Mouse (Mus musculus): ENCODE data around the gene Calhm4. TPM values are rescaled to one million over a fixed set of nuclear protein-coding genes. Genes with fewer than 3 reads are reported as not detected.

Calhm4 gene
- polyA plus RNA-seq, 1 experiment from 2014 or later: 0.06 TPM

- Histone ChIP-seq H3K9ac (replicated peaks; ENCODE audit: low read depth, low read length) (no peak overlapping the region), H3K4me1 (replicated peaks; ENCODE audit: control insufficient read depth, insufficient read depth, low read length) (no peaks in the 10 kb centered on the region), H3K9me3 (ENCODE audit: control insufficient read depth, low read length) (no peaks in the 10 kb centered on the region), H3K27ac (ENCODE audit: low read length) (no peak overlapping the region), H3K4me2 (ENCODE audit: low read length) (no peak overlapping the region), H3K4me3 (replicated peaks; ENCODE audit: low read length) (no peak overlapping the region), H3K27me3 (replicated peaks; ENCODE audit: control insufficient read depth, insufficient read depth, low read length) (no peaks in the 10 kb centered on the region), H3K36me3 (ENCODE audit: control insufficient read depth, insufficient read depth) (no peaks in the 10 kb centered on the region)
- 81% methylated on average over 1 of the region's 1 CpGs for WGBS
- no peak for ATAC-seq
Measured at GRCm38 (mm10) chr10:34069606-34070005, 25.5 kb upstream of the Calhm4 start.

GRCm38 (mm10) chr10:34066591-34066990 is 22.5 kb upstream of the Calhm4 start:
- H3K4me2 ChIP-seq (ENCODE audit: low read length): no peak overlapping the region
- WGBS: 45% methylated on average over 3 of the region's 3 CpGs
- no peak overlapping the region for H3K27ac ChIP-seq (ENCODE audit: low read length)
- H3K9ac ChIP-seq (replicated peaks; ENCODE audit: low read depth, low read length): no peak overlapping the region
- no peaks in the 10 kb centered on the region for H3K27me3 ChIP-seq (replicated peaks; ENCODE audit: control insufficient read depth, insufficient read depth, low read length)
- H3K4me3 ChIP-seq (replicated peaks; ENCODE audit: low read length): no peak overlapping the region
- H3K9me3 ChIP-seq (ENCODE audit: control insufficient read depth, low read length): no peaks in the 10 kb centered on the region
- H3K4me1 ChIP-seq (replicated peaks; ENCODE audit: control insufficient read depth, insufficient read depth, low read length): no peaks in the 10 kb centered on the region
- ATAC-seq: no peak
- no peaks in the 10 kb centered on the region for H3K36me3 ChIP-seq (ENCODE audit: control insufficient read depth, insufficient read depth)

GRCm38 (mm10) chr10:34053987-34054386 is 9.9 kb upstream of the Calhm4 start:
- 96% methylated on average over 2 of the region's 2 CpGs for WGBS
- no peak overlapping the region for H3K4me2 ChIP-seq (ENCODE audit: low read length)
- H3K4me3 ChIP-seq (replicated peaks; ENCODE audit: low read length): no peak overlapping the region
- H3K9me3 ChIP-seq (ENCODE audit: control insufficient read depth, low read length): no peaks in the 10 kb centered on the region
- H3K36me3 ChIP-seq (ENCODE audit: control insufficient read depth, insufficient read depth): no peaks in the 10 kb centered on the region
- H3K27me3 ChIP-seq (replicated peaks; ENCODE audit: control insufficient read depth, insufficient read depth, low read length): no peaks in the 10 kb centered on the region
- H3K4me1 ChIP-seq (replicated peaks; ENCODE audit: control insufficient read depth, insufficient read depth, low read length): no peaks in the 10 kb centered on the region
- ATAC-seq: no peak
- no peak overlapping the region for H3K9ac ChIP-seq (replicated peaks; ENCODE audit: low read depth, low read length)
- H3K27ac ChIP-seq (ENCODE audit: low read length): no peak overlapping the region

DNA sequence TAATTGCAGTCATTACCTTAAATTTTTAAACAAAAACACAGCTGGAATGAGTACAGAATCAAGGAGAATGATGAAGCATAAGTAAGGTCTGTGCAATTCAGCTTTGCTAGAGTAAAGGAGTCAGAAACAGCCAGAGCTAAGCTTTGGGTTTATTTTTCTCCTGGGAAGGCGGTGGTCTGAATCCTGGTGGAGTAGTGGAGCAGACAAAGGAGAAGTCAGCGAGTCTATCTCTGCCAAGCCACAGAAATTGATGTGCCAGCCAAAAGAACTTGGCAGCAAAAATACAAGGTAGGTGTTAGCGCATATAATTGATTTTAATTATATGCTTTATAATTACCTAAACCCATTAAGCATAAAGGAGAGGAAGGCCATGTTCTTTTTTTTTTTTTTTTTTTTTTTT is 6.7 kb downstream of the Calhm4 start, which contains the start of gene Trappc3l:
Trappc3l (plus strand) TSS at position 197 of the 400 bp plus-strand sequence.
- no peak within 1 kb of the TSS for H3K27ac ChIP-seq (ENCODE audit: low read length)
- no peak within 1 kb of the TSS for H3K4me2 ChIP-seq (ENCODE audit: low read length)
- peak; percentile 56 for ATAC-seq
- peaks cover 10% of the 10 kb centered on the region for H3K4me1 ChIP-seq (replicated peaks; ENCODE audit: control insufficient read depth, insufficient read depth, low read length)
- no peak within 1 kb of the TSS for H3K9ac ChIP-seq (replicated peaks; ENCODE audit: low read depth, low read length)
- H3K36me3 ChIP-seq (ENCODE audit: control insufficient read depth, insufficient read depth): no peaks in the 10 kb centered on the region
- H3K4me3 ChIP-seq (replicated peaks; ENCODE audit: low read length): no peak within 1 kb of the TSS
- WGBS: 39% methylated on average over 3 of the region's 3 CpGs
- H3K9me3 ChIP-seq (ENCODE audit: control insufficient read depth, low read length): no peaks in the 10 kb centered on the region
- H3K27me3 ChIP-seq (replicated peaks; ENCODE audit: control insufficient read depth, insufficient read depth, low read length): no peaks in the 10 kb centered on the region

GRCm38 (mm10) chr10:34036587-34036986 is 7.5 kb downstream of the Calhm4 start:
- Histone ChIP-seq H3K36me3 (ENCODE audit: control insufficient read depth, insufficient read depth) (no peaks in the 10 kb centered on the region), H3K4me3 (replicated peaks; ENCODE audit: low read length) (no peak overlapping the region), H3K4me1 (replicated peaks; ENCODE audit: control insufficient read depth, insufficient read depth, low read length) (peaks cover 10% of the 10 kb centered on the region), H3K27ac (ENCODE audit: low read length) (no peak overlapping the region), H3K9ac (replicated peaks; ENCODE audit: low read depth, low read length) (no peak overlapping the region), H3K27me3 (replicated peaks; ENCODE audit: control insufficient read depth, insufficient read depth, low read length) (no peaks in the 10 kb centered on the region), H3K9me3 (ENCODE audit: control insufficient read depth, low read length) (no peaks in the 10 kb centered on the region), H3K4me2 (ENCODE audit: low read length) (no peak overlapping the region)
- peak; percentile 92 for ATAC-seq
- WGBS: 19% methylated on average over 5 of the region's 5 CpGs

GRCm38 (mm10) chr10:34033630-34034305 is 10.3 kb downstream of the Calhm4 start:
- peak overlapping the region; percentile 45 for H3K9ac ChIP-seq (replicated peaks; ENCODE audit: low read depth, low read length)
- WGBS: 17% methylated on average over 22 of the region's 22 CpGs
- peaks cover 10% of the 10 kb centered on the region for H3K4me1 ChIP-seq (replicated peaks; ENCODE audit: control insufficient read depth, insufficient read depth, low read length)
- no peaks in the 10 kb centered on the region for H3K36me3 ChIP-seq (ENCODE audit: control insufficient read depth, insufficient read depth)
- peak overlapping the region; percentile 43 for H3K4me2 ChIP-seq (ENCODE audit: low read length)
- ATAC-seq: peak; percentile 86
- no peaks in the 10 kb centered on the region for H3K27me3 ChIP-seq (replicated peaks; ENCODE audit: control insufficient read depth, insufficient read depth, low read length)
- H3K4me3 ChIP-seq (replicated peaks; ENCODE audit: low read length): peak overlapping the region; percentile 19
- H3K27ac ChIP-seq (ENCODE audit: low read length): no peak overlapping the region
- H3K9me3 ChIP-seq (ENCODE audit: control insufficient read depth, low read length): no peaks in the 10 kb centered on the region

GRCm38 (mm10) chr10:34030322-34030721 is 13.8 kb downstream of the Calhm4 start:
- Histone ChIP-seq H3K4me3 (replicated peaks; ENCODE audit: low read length) (no peak overlapping the region), H3K27ac (ENCODE audit: low read length) (no peak overlapping the region), H3K9me3 (ENCODE audit: control insufficient read depth, low read length) (no peaks in the 10 kb centered on the region), H3K36me3 (ENCODE audit: control insufficient read depth, insufficient read depth) (no peaks in the 10 kb centered on the region), H3K4me1 (replicated peaks; ENCODE audit: control insufficient read depth, insufficient read depth, low read length) (peaks cover 6% of the 10 kb centered on the region), H3K4me2 (ENCODE audit: low read length) (no peak overlapping the region), H3K9ac (replicated peaks; ENCODE audit: low read depth, low read length) (no peak overlapping the region), H3K27me3 (replicated peaks; ENCODE audit: control insufficient read depth, insufficient read depth, low read length) (no peaks in the 10 kb centered on the region)
- no peak for ATAC-seq
- 84% methylated on average over 5 of the region's 5 CpGs for WGBS

GRCm38 (mm10) chr10:34019302-34020075 is 24.6 kb downstream of the Calhm4 start, which contains the start of gene Rwdd1:
Rwdd1 (minus strand) TSS chr10:34019624.
- Histone ChIP-seq H3K9ac (replicated peaks; ENCODE audit: low read depth, low read length) (peak within 1 kb of the TSS; percentile 86), H3K4me1 (replicated peaks; ENCODE audit: control insufficient read depth, insufficient read depth, low read length) (peaks cover 12% of the 10 kb centered on the region), H3K9me3 (ENCODE audit: control insufficient read depth, low read length) (no peaks in the 10 kb centered on the region), H3K36me3 (ENCODE audit: control insufficient read depth, insufficient read depth) (no peaks in the 10 kb centered on the region), H3K27ac (ENCODE audit: low read length) (peak within 1 kb of the TSS; percentile 93), H3K4me2 (ENCODE audit: low read length) (peak within 1 kb of the TSS; percentile 69), H3K27me3 (replicated peaks; ENCODE audit: control insufficient read depth, insufficient read depth, low read length) (no peaks in the 10 kb centered on the region), H3K4me3 (replicated peaks; ENCODE audit: low read length) (peak within 1 kb of the TSS; percentile 55)
- under 1% methylated on average over 81 of the region's 82 CpGs for WGBS
- ATAC-seq: peak; percentile 100

GRCm38 (mm10) chr10:34018746-34019301 is 25.3 kb downstream of the Calhm4 start:
- H3K27ac ChIP-seq (ENCODE audit: low read length): peak overlapping the region; percentile 93
- H3K27me3 ChIP-seq (replicated peaks; ENCODE audit: control insufficient read depth, insufficient read depth, low read length): no peaks in the 10 kb centered on the region
- WGBS: under 1% methylated on average over 21 of the region's 21 CpGs
- H3K4me1 ChIP-seq (replicated peaks; ENCODE audit: control insufficient read depth, insufficient read depth, low read length): peaks cover 12% of the 10 kb centered on the region
- H3K9me3 ChIP-seq (ENCODE audit: control insufficient read depth, low read length): no peaks in the 10 kb centered on the region
- H3K9ac ChIP-seq (replicated peaks; ENCODE audit: low read depth, low read length): peak overlapping the region; percentile 86
- H3K4me2 ChIP-seq (ENCODE audit: low read length): peak overlapping the region; percentile 69
- ATAC-seq: no peak
- H3K36me3 ChIP-seq (ENCODE audit: control insufficient read depth, insufficient read depth): no peaks in the 10 kb centered on the region
- H3K4me3 ChIP-seq (replicated peaks; ENCODE audit: low read length): peak overlapping the region; percentile 55
